Mouse (Mus musculus): ENCODE results near the gene Hipk1. TPM values are rescaled to one million over a fixed set of nuclear protein-coding genes. Genes with fewer than 3 reads are reported as not detected.

The Hipk1 gene
- polyA plus RNA-seq, 1 experiment from 2014 or later, result 13.8 TPM

- no peaks in the 10 kb centered on the region for H3K27me3 ChIP-seq (ENCODE audit: control insufficient read depth, insufficient read depth, low read length)
- 92% methylated on average over 3 of the region's 3 CpGs for WGBS
- H3K4me3 ChIP-seq (ENCODE audit: low read depth, low read length), result no peak overlapping the region
- no peak for DNase-seq (ENCODE audit: low spot score)
- H3K9ac ChIP-seq (replicated peaks; ENCODE audit: low read length), result no peak overlapping the region
- H3K9me3 ChIP-seq (replicated peaks; ENCODE audit: control insufficient read depth, low read length), result no peaks in the 10 kb centered on the region
- no peak for ATAC-seq (replicated peaks; ENCODE audit: insufficient number of reproducible peaks, low FRiP score, low TSS enrichment, low read depth)
- H3K4me1 ChIP-seq (ENCODE audit: control insufficient read depth, insufficient read depth, low read length), result peaks cover 24% of the 10 kb centered on the region
- no peak overlapping the region for H3K27ac ChIP-seq (replicated peaks; ENCODE audit: low read depth, low read length)
- no peak overlapping the region for H3K4me2 ChIP-seq (ENCODE audit: low read depth, low read length)
- H3K36me3 ChIP-seq (replicated peaks; ENCODE audit: control insufficient read depth, insufficient read depth, low read depth, low read length), result no peaks in the 10 kb centered on the region
These were observed 59.2 kb downstream of the Hipk1 start for GRCm38 (mm10) chr3:103732116-103732515.

- Histone ChIP-seq H3K27me3 (ENCODE audit: control insufficient read depth, insufficient read depth, low read length) (no peaks in the 10 kb centered on the region), H3K36me3 (replicated peaks; ENCODE audit: control insufficient read depth, insufficient read depth, low read depth, low read length) (no peaks in the 10 kb centered on the region), H3K9ac (replicated peaks; ENCODE audit: low read length) (no peak overlapping the region), H3K4me1 (ENCODE audit: control insufficient read depth, insufficient read depth, low read length) (peaks cover 9% of the 10 kb centered on the region), H3K9me3 (replicated peaks; ENCODE audit: control insufficient read depth, low read length) (no peaks in the 10 kb centered on the region), H3K27ac (replicated peaks; ENCODE audit: low read depth, low read length) (no peak overlapping the region), H3K4me2 (ENCODE audit: low read depth, low read length) (no peak overlapping the region), H3K4me3 (ENCODE audit: low read depth, low read length) (no peak overlapping the region)
- WGBS, result 91% methylated on average over 9 of the region's 9 CpGs
- no peak for ATAC-seq (replicated peaks; ENCODE audit: insufficient number of reproducible peaks, low FRiP score, low TSS enrichment, low read depth)
- DNase-seq (ENCODE audit: low spot score), result no peak
These were observed 61.5 kb downstream of the Hipk1 start for GRCm38 (mm10) chr3:103729850-103730249.

GRCm38 (mm10) chr3:103727813-103728326 is 63.5 kb downstream of the Hipk1 start:
- H3K4me2 ChIP-seq (ENCODE audit: low read depth, low read length), result no peak overlapping the region
- no peaks in the 10 kb centered on the region for H3K27me3 ChIP-seq (ENCODE audit: control insufficient read depth, insufficient read depth, low read length)
- no peak for ATAC-seq (replicated peaks; ENCODE audit: insufficient number of reproducible peaks, low FRiP score, low TSS enrichment, low read depth)
- no peaks in the 10 kb centered on the region for H3K9me3 ChIP-seq (replicated peaks; ENCODE audit: control insufficient read depth, low read length)
- no peak overlapping the region for H3K4me3 ChIP-seq (ENCODE audit: low read depth, low read length)
- DNase-seq (ENCODE audit: low spot score), result no peak
- no peaks in the 10 kb centered on the region for H3K36me3 ChIP-seq (replicated peaks; ENCODE audit: control insufficient read depth, insufficient read depth, low read depth, low read length)
- no peak overlapping the region for H3K27ac ChIP-seq (replicated peaks; ENCODE audit: low read depth, low read length)
- 53% methylated on average over 2 of the region's 2 CpGs for WGBS
- no peak overlapping the region for H3K9ac ChIP-seq (replicated peaks; ENCODE audit: low read length)
- H3K4me1 ChIP-seq (ENCODE audit: control insufficient read depth, insufficient read depth, low read length), result no peaks in the 10 kb centered on the region

- Histone ChIP-seq H3K27me3 (ENCODE audit: control insufficient read depth, insufficient read depth, low read length) (no peaks in the 10 kb centered on the region), H3K9me3 (replicated peaks; ENCODE audit: control insufficient read depth, low read length) (no peaks in the 10 kb centered on the region), H3K4me2 (ENCODE audit: low read depth, low read length) (no peak overlapping the region), H3K36me3 (replicated peaks; ENCODE audit: control insufficient read depth, insufficient read depth, low read depth, low read length) (no peaks in the 10 kb centered on the region), H3K9ac (replicated peaks; ENCODE audit: low read length) (no peak overlapping the region), H3K27ac (replicated peaks; ENCODE audit: low read depth, low read length) (no peak overlapping the region), H3K4me3 (ENCODE audit: low read depth, low read length) (no peak overlapping the region), H3K4me1 (ENCODE audit: control insufficient read depth, insufficient read depth, low read length) (no peaks in the 10 kb centered on the region)
- ATAC-seq (replicated peaks; ENCODE audit: insufficient number of reproducible peaks, low FRiP score, low TSS enrichment, low read depth) (no peak), DNase-seq (ENCODE audit: low spot score) (no peak)
- WGBS, result 47% methylated on average over 3 of the region's 3 CpGs
These were observed 64.7 kb downstream of the Hipk1 start for GRCm38 (mm10) chr3:103726642-103727041.

GRCm38 (mm10) chr3:103724137-103724536 is 67.2 kb downstream of the Hipk1 start:
- 62% methylated on average over 3 of the region's 3 CpGs for WGBS
- ATAC-seq (replicated peaks; ENCODE audit: insufficient number of reproducible peaks, low FRiP score, low TSS enrichment, low read depth), result no peak

GRCm38 (mm10) chr3:103718728-103719127 is 72.6 kb downstream of the Hipk1 start:
- Histone ChIP-seq H3K4me2 (ENCODE audit: low read depth, low read length) (no peak overlapping the region), H3K9me3 (replicated peaks; ENCODE audit: control insufficient read depth, low read length) (no peaks in the 10 kb centered on the region), H3K27me3 (ENCODE audit: control insufficient read depth, insufficient read depth, low read length) (no peaks in the 10 kb centered on the region), H3K27ac (replicated peaks; ENCODE audit: low read depth, low read length) (no peak overlapping the region), H3K4me1 (ENCODE audit: control insufficient read depth, insufficient read depth, low read length) (no peaks in the 10 kb centered on the region), H3K36me3 (replicated peaks; ENCODE audit: control insufficient read depth, insufficient read depth, low read depth, low read length) (no peaks in the 10 kb centered on the region), H3K9ac (replicated peaks; ENCODE audit: low read length) (no peak overlapping the region), H3K4me3 (ENCODE audit: low read depth, low read length) (no peak overlapping the region)
- DNase-seq (ENCODE audit: low spot score) (no peak), ATAC-seq (replicated peaks; ENCODE audit: insufficient number of reproducible peaks, low FRiP score, low TSS enrichment, low read depth) (no peak)
- WGBS, result 92% methylated on average over 4 of the region's 4 CpGs

More at GRCm38 (mm10) chr3:103724137-103724536, 67.2 kb downstream of the Hipk1 start:
- Histone ChIP-seq H3K27ac (replicated peaks; ENCODE audit: low read depth, low read length) (no peak overlapping the region), H3K9ac (replicated peaks; ENCODE audit: low read length) (no peak overlapping the region), H3K9me3 (replicated peaks; ENCODE audit: control insufficient read depth, low read length) (no peaks in the 10 kb centered on the region), H3K4me3 (ENCODE audit: low read depth, low read length) (no peak overlapping the region), H3K4me2 (ENCODE audit: low read depth, low read length) (no peak overlapping the region), H3K36me3 (replicated peaks; ENCODE audit: control insufficient read depth, insufficient read depth, low read depth, low read length) (no peaks in the 10 kb centered on the region), H3K27me3 (ENCODE audit: control insufficient read depth, insufficient read depth, low read length) (no peaks in the 10 kb centered on the region), H3K4me1 (ENCODE audit: control insufficient read depth, insufficient read depth, low read length) (no peaks in the 10 kb centered on the region)
- DNase-seq (ENCODE audit: low spot score), result no peak

- H3K4me3 ChIP-seq (ENCODE audit: low read depth, low read length), result no peak overlapping the region
- no peak overlapping the region for H3K4me2 ChIP-seq (ENCODE audit: low read depth, low read length)
- 50% methylated on average over 15 of the region's 15 CpGs for WGBS
- H3K36me3 ChIP-seq (replicated peaks; ENCODE audit: control insufficient read depth, insufficient read depth, low read depth, low read length), result no peaks in the 10 kb centered on the region
- no peak for DNase-seq (ENCODE audit: low spot score)
- no peak overlapping the region for H3K9ac ChIP-seq (replicated peaks; ENCODE audit: low read length)
- H3K9me3 ChIP-seq (replicated peaks; ENCODE audit: control insufficient read depth, low read length), result no peaks in the 10 kb centered on the region
- H3K4me1 ChIP-seq (ENCODE audit: control insufficient read depth, insufficient read depth, low read length), result no peaks in the 10 kb centered on the region
- no peaks in the 10 kb centered on the region for H3K27me3 ChIP-seq (ENCODE audit: control insufficient read depth, insufficient read depth, low read length)
- no peak for ATAC-seq (replicated peaks; ENCODE audit: insufficient number of reproducible peaks, low FRiP score, low TSS enrichment, low read depth)
- no peak overlapping the region for H3K27ac ChIP-seq (replicated peaks; ENCODE audit: low read depth, low read length)
These were observed 74.3 kb downstream of the Hipk1 start for GRCm38 (mm10) chr3:103716774-103717760.

Data from embryonic facial prominence, embryonic 11.5 days (tissue).